Mouse (Mus musculus) CH12.LX (cell line): ENCODE data around the gene Dapk3.

Experiments
- CTCF ChIP-seq, 2 experiments: IDR thresholded peaks in 1 of 2; conservative IDR thresholded peaks in 1 of 2; 2 replicates each; pipeline ENCODE4 v1.5.1; 2011 to 2012; ENCODE audit warnings: low read depth in 2 of 2, low read length in 2 of 2, improper control_type of control experiment in 1 of 2, inconsistent platforms in 1 of 2, mild to moderate bottlenecking in 1 of 2, moderate library complexity in 1 of 2
- EP300 ChIP-seq: IDR thresholded peaks from 2 replicates; pipeline ENCODE4 v1.6.1; 2011; ENCODE audit warnings: low read length, improper control_type of control experiment
- MXI1 ChIP-seq: IDR thresholded peaks from 2 replicates; pipeline ENCODE4 v1.6.1; 2011; ENCODE audit warnings: mild to moderate bottlenecking, low read depth, low read length, improper control_type of control experiment
- MYC ChIP-seq: IDR thresholded peaks from 2 replicates; pipeline ENCODE4 v1.6.1; 2011; ENCODE audit warnings: low read depth, mild to moderate bottlenecking, improper control_type of control experiment, low read length
- POLR2A ChIP-seq: IDR thresholded peaks from 2 replicates; pipeline ENCODE4 v1.6.1; 2011; ENCODE audit warnings: low read depth, mild to moderate bottlenecking, improper control_type of control experiment, low read length
- ZKSCAN1 ChIP-seq: IDR thresholded peaks from 2 replicates; pipeline ENCODE4 v1.6.1; 2012; ENCODE audit warnings: low read depth, inconsistent platforms, low read length, improper control_type of control experiment, borderline replicate concordance

DNA sequence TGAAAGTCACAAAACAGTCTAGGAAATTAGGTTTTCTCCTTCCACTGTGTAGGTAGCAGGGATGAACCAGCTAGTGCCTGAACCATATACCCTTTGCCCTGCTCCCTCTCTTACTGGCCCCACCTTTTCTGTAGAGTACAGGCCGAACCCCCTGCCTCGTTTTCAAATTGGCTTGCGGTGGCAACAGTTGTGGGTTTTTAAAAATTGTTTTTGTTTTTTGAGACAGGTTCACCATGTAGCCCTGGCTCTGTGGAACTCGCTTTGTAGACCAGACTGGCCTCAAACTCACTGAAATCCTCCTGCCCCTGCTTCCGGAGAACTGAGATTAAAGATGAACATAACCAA lies 14.7 kb upstream of the Dapk3 start:
- TF ChIP-seq EP300 (no peak), CTCF (conservative IDR thresholded peaks at IDR 0.05 in 1 of 2, IDR thresholded peaks at IDR 0.05 in 1 of 2; ENCODE audit: low read depth in 2 of 2, low read length in 2 of 2) (no peak), MYC (no peak), ZKSCAN1 (no peak), MXI1 (no peak), POLR2A (no peak)
